Mouse (Mus musculus) megakaryocyte, adult 5-6 weeks (primary cell): Measurements from ENCODE around the gene Morn5. TPM values are rescaled to one million over a fixed set of nuclear protein-coding genes. Genes with fewer than 3 reads are reported as not detected.

Experiments used
- ATAC-seq: 2 replicates; pipeline ENCODE4 v1.8.0; 2016; ENCODE audit warnings: mild to moderate bottlenecking, inconsistent platforms; ENCODE audit not compliant: poor library complexity, severe bottlenecking
- total RNA-seq, 2 experiments: library from RNA; stranded (forward) in 1 of 2; stranded (reverse) in 1 of 2; fragments of 153-499, 151-499 nt in 1 of 2; fragments of 221-1000, 200-1000 nt in 1 of 2; gene quantifications; 2 replicates each; pipeline versions ENCODE4 v1.2.3 to v1.2.4; 2015 to 2017

The Morn5 gene
- total RNA-seq, 2 experiments from 2014 or later, result not detected

- ATAC-seq, result no peak
These were observed 53.9 kb downstream of the Morn5 start for GRCm38 (mm10) chr2:36103069-36103554.

GRCm38 (mm10) chr2:36103555-36104367, 54.5 kb downstream of the Morn5 start:
- ATAC-seq, result no peak

- no peak for ATAC-seq
These were observed 55.2 kb downstream of the Morn5 start for GRCm38 (mm10) chr2:36104436-36104955.

GRCm38 (mm10) chr2:36104956-36105741, 55.9 kb downstream of the Morn5 start, which contains the start of gene Lhx6:
Lhx6 (minus strand) TSS chr2:36105408.
- no peak for ATAC-seq

- no peak for ATAC-seq
These were observed 59.4 kb downstream of the Morn5 start for GRCm38 (mm10) chr2:36108615-36109014.

GRCm38 (mm10) chr2:36112632-36113031, 63.4 kb downstream of the Morn5 start:
- no peak for ATAC-seq

GRCm38 (mm10) chr2:36126795-36127429, 77.7 kb downstream of the Morn5 start:
- peak; percentile 90 for ATAC-seq

GRCm38 (mm10) chr2:36127973-36128372, 78.7 kb downstream of the Morn5 start:
- ATAC-seq, result no peak

GRCm38 (mm10) chr2:36129051-36129450, 79.8 kb downstream of the Morn5 start:
- ATAC-seq, result no peak

Other genes with a start within 250 kb of the Morn5 start
- gene Ttll11, start 69.5 kb upstream of the Morn5 start, total RNA-seq (2015), result not detected in 2 replicates
- 0.48 TPM in 1 of 2 replicates, not detected in the other for gene Ttll11, start 69.5 kb upstream of the Morn5 start, total RNA-seq (2017)
- 87.6 and 88.1 TPM in 2 replicates for gene Ndufa8, start 52 bp upstream of the Morn5 start, total RNA-seq (2015)
- 35.7 and 48.5 TPM in 2 replicates for gene Ndufa8, start 52 bp upstream of the Morn5 start, total RNA-seq (2017)
- not detected in 2 replicates for gene Lhx6, start 56.0 kb downstream of the Morn5 start, total RNA-seq (2015)
- gene Lhx6, start 56.0 kb downstream of the Morn5 start, total RNA-seq (2017), result not detected in 2 replicates
- gene Mrrf, start 86.9 kb downstream of the Morn5 start, total RNA-seq (2015), result 9.3 and 10.1 TPM in 2 replicates
- 22.5 and 23.6 TPM in 2 replicates for gene Mrrf, start 86.9 kb downstream of the Morn5 start, total RNA-seq (2017)
- 36.4 and 37.8 TPM in 2 replicates for gene Rbm18, start 87.3 kb downstream of the Morn5 start, total RNA-seq (2015)
- 21.7 and 22.1 TPM in 2 replicates for gene Rbm18, start 87.3 kb downstream of the Morn5 start, total RNA-seq (2017)
- gene Ptgs1, start 181.0 kb downstream of the Morn5 start, total RNA-seq (2015), result 20.2 and 21.3 TPM in 2 replicates
- 18.9 and 32.4 TPM in 2 replicates for gene Ptgs1, start 181.0 kb downstream of the Morn5 start, total RNA-seq (2017)